Mouse (Mus musculus) fibroblast of lung, adult 2 months (primary cell): ENCODE data around the gene Herc3.
"Not testable (repeated sequence)": the region's sequence is repeated elsewhere in the genome, so short reads cannot be mapped to it uniquely, and the experiment has no call there.

Experiments used
- DNase-seq: peaks from one replicate; pipeline ENCODE4 v3.0.0-alpha.2; 2011; ENCODE audit warnings: low read depth

The Herc3 gene

DNA sequence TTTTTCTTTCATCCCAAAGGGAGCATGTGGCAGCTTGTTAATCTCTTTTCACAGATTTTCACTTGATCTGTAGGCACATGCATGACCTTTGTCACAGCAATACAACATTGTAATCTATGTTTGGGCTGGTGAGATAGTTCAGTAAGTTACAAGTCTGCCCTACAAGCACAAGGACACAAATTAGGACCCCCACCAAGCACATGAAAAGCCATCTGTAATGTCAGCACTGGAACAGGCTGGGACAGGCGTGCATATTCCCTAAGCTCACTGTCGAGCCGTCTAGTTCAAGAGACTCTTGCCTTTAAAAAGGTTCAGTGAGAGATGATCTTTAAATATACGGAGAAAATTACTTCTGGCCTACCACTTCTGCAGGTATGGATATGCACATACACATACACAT lies 28.3 kb downstream of the Herc3 start:
- DNase-seq: no peak

GRCm38 (mm10) chr6:58862446-58862993 lies 31.3 kb downstream of the Herc3 start:
- no peak for DNase-seq

GRCm38 (mm10) chr6:58863631-58864235 lies 32.5 kb downstream of the Herc3 start:
- no peak for DNase-seq

DNA sequence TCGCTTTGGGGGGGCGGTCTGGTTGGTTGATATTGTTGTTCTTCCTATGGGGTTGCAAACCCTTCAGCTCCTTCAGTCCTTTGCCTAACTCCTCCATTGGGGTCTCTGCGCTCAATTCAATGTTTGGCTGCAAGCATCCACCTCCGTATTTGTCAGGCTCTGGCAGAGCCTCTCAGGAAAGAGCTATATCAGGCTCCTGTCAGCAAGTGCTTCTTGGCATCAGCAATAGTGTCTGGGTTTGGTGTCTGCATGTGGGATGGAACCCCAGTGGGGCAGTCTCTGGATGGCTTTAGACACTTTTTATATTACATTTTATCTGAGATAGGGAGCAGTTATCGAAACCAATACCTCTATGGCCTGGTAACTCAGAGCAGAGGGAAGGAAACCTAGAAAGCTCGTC lies 36.6 kb downstream of the Herc3 start:
- not testable (repeated sequence) for DNase-seq

DNA sequence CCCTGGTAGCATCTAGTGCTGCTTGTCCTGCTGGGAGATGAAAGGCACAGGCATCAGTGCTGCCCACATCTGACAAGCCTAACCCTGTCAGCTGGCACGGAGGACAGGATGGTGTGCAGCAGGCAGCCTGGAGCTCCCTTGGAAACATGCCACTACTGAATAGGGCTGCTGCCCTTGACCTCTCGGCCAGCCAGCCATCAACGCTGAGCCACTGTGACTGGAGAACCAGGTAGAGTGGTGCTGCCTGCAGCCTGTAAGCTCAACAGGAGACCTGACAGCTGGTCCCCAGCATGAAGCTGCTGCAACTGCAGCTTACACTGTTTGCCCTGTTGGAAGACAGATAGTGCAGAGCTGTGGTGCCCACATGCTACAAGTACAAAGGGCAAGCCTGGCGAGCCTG lies 48.3 kb downstream of the Herc3 start:
- no peak for DNase-seq

DNA sequence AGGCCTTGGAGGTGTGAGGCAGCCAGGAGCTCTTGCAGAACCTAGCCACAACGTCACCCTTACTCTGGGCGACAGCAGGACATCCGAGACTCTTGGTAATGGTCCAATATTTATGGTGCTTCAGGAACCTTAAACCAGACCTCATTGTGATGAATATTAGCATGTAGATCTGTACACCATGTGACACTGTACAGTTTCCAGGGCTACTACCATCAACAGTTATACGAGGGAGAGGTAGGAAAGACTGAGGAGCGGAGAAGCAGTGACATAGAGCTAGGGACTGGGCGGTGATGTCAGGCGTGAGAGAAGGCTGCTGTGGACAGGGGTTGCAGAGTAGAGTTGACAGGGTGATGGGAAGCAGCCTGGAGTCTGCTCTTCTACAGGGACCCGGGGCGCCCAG lies 48.7 kb downstream of the Herc3 start:
- DNase-seq: no peak

DNA sequence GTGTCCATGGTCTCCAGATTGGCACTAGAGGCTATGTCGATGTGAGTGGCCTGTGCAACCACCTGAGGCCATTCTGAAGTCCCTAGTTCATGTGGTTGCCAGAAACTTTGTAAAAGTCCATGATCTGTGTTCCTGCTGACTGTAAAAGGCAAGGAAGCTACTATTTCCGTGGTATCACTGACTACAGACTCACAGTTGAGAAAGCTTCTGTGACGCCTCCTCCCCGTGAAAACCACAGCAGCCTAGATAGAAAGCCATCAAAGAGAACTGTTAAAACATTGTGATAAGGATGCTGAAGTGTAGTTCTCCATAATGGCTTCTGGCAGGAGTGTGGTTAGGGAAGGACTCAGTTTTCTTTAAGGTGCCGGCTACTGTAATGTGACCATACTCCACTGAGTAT lies 49.6 kb downstream of the Herc3 start:
- no peak for DNase-seq

DNA sequence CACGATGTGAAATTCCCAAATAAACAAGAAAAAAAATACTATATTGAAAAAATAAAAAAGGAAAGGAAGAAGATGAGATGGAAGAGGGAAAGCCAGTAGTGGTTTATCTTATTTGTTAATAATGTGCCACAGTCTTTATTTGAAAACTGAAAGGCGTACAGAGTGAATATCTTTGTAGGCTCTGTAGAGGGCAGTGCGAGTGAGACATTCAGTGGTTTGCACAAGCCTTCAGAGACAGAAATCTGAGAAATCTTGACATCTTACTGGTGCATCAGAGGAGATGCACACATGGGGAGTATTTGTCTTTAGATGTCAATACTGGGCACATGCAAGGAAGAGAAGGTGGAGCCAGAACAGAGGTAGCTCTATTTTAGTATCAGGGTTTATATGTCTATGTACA lies 50.1 kb downstream of the Herc3 start:
- no peak for DNase-seq

DNA sequence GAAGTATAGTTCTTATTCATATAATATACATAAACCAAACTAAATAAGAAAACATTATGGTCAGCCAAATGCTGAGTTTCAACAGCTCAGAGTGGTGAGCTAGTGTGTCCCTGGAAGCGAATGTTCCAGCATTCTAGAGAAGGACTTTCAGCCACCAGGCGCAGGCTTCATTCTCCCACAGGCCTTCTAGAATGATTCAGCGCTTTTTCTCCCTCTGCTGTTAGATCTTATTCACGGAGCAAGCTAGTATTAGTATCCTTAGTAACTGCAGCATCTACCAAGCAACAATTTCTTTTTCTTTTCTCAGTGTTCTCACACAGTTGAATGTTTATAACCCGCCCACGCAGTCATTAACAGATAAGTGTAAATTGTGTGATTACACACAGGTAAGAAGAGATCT lies 51.0 kb downstream of the Herc3 start:
- DNase-seq: no peak

GRCm38 (mm10) chr6:58889917-58890316 lies 58.7 kb downstream of the Herc3 start:
- no peak for DNase-seq

DNA sequence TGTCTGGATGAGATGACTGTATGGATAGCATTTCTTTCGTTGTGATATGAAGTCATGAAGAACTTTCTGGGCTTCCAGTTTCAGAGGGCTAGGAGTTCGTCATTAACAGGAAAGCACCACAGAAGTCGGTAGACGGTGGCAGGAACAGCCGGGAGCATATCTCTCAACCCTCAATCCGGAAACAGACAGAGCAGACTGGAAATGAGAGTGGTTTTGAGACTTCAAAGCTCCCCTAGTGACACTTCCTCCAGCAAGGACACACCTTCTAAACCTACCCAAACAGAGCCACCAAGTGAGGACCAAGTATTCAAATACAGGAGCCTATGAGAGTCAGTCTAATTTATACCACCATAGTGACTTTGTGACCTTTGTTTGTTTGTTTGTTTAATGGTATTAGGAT lies 62.0 kb downstream of the Herc3 start:
- DNase-seq: no peak

- no peak for DNase-seq
These were observed 63.7 kb downstream of the Herc3 start for GRCm38 (mm10) chr6:58894994-58895393.

DNA sequence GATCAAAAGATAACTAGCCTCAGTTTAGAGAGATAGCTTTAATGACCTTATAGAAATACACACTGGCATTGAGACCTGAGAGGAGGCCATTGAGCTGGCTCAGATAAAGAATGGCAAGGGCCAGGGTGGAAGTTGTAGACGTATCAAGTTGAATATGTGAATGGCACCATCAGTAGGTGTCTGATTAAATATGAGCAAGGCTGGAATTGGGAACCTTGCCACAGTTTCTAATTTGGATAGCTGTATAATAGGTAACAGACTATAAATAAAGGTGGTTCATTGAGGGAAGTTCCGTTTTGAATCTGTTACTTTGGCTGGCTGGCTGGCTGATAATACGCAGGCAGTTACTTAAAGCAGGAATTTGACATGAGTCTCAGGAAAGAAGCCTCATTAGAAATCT lies 65.4 kb downstream of the Herc3 start:
- DNase-seq: no peak

GRCm38 (mm10) chr6:58899076-58899475 lies 67.8 kb downstream of the Herc3 start:
- DNase-seq: no peak

- DNase-seq: no peak
These were observed 69.3 kb downstream of the Herc3 start for GRCm38 (mm10) chr6:58900536-58900935.

GRCm38 (mm10) chr6:58903171-58903570 lies 71.9 kb downstream of the Herc3 start:
- DNase-seq: no peak

DNA sequence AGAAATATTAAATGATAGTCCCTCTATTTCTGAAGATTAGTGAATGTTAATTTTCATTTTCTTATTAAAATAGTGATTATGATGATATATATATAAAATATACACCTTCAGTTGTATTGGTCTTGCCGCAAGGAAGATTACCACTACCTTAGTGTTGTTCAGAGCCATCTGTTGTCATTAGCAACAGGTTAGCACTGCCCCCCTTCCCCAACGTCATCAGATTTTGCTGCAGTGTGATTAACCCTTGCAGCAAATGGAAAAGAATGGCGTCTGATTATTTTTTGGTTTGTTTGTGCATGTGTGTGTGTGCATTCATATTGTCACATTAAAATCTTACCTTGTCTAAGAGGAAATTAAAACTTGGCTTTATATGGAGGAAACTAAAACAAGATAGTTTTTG lies 73.3 kb downstream of the Herc3 start:
- no peak for DNase-seq

DNA sequence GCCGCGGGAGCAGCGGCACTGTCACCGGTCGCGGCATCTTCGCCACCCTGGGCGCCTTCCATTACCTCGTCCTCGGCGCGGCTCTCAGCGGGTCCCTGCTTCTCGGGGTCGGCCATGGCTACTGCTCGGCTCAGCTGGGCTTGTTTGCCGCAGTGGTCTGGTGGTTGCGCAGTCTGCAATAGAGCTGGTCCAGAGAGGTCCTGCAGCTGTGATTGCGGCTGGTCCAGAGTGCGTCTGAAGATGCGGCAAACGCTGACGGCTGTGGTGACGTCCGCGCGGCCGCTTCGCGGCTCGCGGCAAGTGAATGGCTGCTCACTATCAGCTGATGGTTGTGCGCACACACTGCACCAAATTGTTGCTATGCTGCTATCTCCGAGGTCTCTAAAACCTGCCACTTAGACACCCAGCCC lies 75.6 kb downstream of the Herc3 start, which contains the start of gene Nap1l5:
Nap1l5 (minus strand) TSS at position 225 of the 410 bp plus-strand sequence.
- DNase-seq: no peak

DNA sequence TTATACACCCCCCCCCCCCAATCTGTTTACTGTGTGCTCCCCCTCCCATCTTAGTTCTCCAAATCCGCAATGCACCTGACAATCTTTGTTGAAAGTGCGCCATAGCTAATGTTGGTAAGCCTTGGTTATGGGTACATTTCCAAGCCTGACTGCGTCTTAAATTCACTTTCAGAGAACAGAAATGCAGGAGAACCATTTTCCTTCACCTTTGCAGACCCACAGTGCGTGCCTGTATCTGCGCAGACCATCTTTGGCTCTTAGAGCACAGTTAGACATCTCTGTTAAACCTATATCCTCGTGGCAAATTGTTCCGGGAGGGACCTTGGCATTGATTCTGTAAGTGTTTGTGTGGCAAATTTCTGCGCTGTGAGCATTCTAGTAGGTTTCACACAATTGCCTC lies 76.1 kb downstream of the Herc3 start:
- no peak for DNase-seq

- no peak for DNase-seq
These were observed 76.5 kb downstream of the Herc3 start for GRCm38 (mm10) chr6:58907791-58908190.

- DNase-seq: no peak
These were observed 81.6 kb downstream of the Herc3 start for GRCm38 (mm10) chr6:58912842-58913241.

DNA sequence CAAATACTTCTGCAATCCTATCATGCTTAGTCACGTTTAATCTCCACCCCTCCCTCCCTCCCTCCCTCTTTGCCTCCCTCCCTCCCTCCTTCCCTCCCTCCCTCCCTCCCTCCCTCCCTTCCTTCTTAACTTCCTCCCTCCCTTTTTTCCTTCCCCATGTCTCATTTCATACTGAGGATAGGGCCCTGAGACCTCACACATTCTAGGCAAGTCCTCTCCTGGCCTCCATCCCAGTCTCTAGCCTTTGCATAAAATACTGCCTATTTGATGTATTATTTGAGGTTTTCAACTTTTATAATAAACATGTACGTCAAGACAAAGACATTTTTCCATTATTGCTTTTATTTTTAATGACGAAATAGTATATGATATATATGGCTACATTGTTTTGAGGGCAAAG lies 82.3 kb downstream of the Herc3 start:
- no peak for DNase-seq

DNA sequence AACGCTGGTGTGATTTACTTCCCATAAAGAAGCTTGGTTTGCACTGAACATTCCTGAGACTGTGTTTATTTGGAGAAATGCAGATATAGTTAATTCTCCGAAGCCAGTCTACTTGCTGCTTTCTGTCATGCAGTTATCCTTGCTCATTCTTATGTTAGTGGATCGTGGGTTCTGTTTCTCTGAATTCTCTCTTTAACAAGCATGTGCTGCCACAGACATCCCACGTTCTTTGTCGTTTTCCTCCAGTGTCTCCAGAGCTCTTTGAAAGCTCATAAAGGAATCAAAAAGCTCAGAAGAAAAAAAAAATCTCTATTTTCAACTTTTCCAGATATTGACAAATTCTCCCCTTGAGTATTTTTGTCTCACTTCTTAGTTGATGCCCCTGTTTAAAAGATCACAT lies 82.7 kb downstream of the Herc3 start:
- DNase-seq: no peak

GRCm38 (mm10) chr6:58916498-58916897 lies 85.2 kb downstream of the Herc3 start:
- no peak for DNase-seq
